Mouse (Mus musculus) embryonic facial prominence, embryonic 10.5 days (tissue): ENCODE data around the gene Vps35l. TPM values are rescaled to one million over a fixed set of nuclear protein-coding genes. Genes with fewer than 3 reads are reported as not detected.

Experiments used
- DNase-seq: peaks from one replicate; pipeline ENCODE4 v3.0.0-alpha.2; 2017; ENCODE audit warnings: low spot score
- H3K27ac ChIP-seq: fragments of 300-500 bp; sonication (generic); replicated peaks from 2 replicates; pipeline ENCODE4 v1.5.1; 2016; ENCODE audit warnings: mild to moderate bottlenecking
- H3K27me3 ChIP-seq: fragments of 300-500 bp; sonication (generic); replicated peaks from 2 replicates; pipeline ENCODE4 v1.6.1; 2016; ENCODE audit warnings: low read depth, mild to moderate bottlenecking; ENCODE audit not compliant: poor library complexity, severe bottlenecking
- H3K36me3 ChIP-seq: fragments of 300-500 bp; sonication (generic); replicated peaks from 2 replicates; pipeline ENCODE4 v1.6.1; 2016; ENCODE audit warnings: mild to moderate bottlenecking, moderate library complexity
- H3K4me1 ChIP-seq: fragments of 300-500 bp; sonication (generic); 2 replicates; pipeline ENCODE4 v1.6.1; 2016
- H3K4me3 ChIP-seq: fragments of 300-500 bp; sonication (generic); 2 replicates; pipeline ENCODE4 v1.5.1; 2016; ENCODE audit warnings: mild to moderate bottlenecking, moderate library complexity
- H3K9me3 ChIP-seq: fragments of 300-500 bp; sonication (generic); 2 replicates; pipeline ENCODE4 v1.6.1; 2016; ENCODE audit warnings: mild to moderate bottlenecking
- WGBS: fragments of 180-500 bp; shearing (Covaris S2); methylation state at CpG from one replicate; pipeline ENCODE4 v1.1.7; 2016; 5-methylcytosine and 5-hydroxymethylcytosine counted together
- polyA plus RNA-seq: library from polyadenylated mRNA; unstranded; fragments of >200 nt; fragmentation: Nextera tagmentation; extraction: Ambion mirVana; gene quantifications from 2 replicates; pipeline ENCODE4 v1.2.1, GENCODE M21; 2016

Vps35l gene
- polyA plus RNA-seq, 1 experiment from 2014 or later, result 70.0 TPM

DNA sequence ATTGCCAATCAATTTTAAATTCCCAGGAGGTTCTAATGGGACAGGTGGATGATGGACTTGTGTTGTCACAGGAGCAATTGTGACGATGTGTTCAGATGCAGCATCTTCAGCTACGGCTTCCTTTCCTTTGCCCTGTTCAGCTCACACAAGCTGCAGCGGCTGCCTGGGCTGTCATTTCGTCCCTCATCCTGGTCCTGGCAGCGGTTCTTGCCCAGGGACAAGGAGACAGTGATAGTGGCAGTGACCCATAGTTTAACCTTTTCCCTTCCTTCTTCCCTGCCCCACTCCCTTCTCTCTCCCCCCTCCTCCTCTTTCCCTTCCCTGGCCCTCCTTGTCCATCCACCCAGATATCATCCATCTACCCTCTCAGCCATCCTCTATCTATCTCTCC, 26.8 kb downstream of the Vps35l start:
- Histone ChIP-seq H3K9me3 (no peaks in the 10 kb centered on the region), H3K4me3 (no peak overlapping the region), H3K36me3 (peaks cover 22% of the 10 kb centered on the region), H3K27me3 (no peaks in the 10 kb centered on the region), H3K4me1 (no peaks in the 10 kb centered on the region), H3K27ac (no peak overlapping the region)
- DNase-seq, result no peak
- 88% methylated on average over 5 of the region's 5 CpGs for WGBS

DNA sequence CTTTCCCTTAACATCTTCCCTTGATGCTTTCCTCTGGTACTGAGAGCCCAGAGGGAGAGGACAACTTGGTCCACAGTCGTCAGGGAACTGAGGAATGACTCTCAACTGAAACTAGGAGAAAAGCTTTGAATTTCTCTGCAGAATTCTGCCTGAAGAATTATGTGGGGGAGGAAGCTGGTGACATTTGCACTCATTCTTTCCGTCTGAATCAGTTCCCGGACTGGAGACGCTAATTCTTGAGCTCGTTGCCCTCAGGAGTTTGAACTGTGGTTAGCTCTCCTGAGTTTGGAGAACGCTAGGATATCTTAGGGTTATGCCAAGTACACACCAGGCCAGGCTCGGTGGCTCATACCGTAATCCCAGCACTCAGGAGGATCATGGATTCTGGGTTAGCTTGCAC, 29.2 kb downstream of the Vps35l start:
- H3K4me3 ChIP-seq, result no peak overlapping the region
- H3K36me3 ChIP-seq, result peaks cover 16% of the 10 kb centered on the region
- WGBS, result 90% methylated on average over 8 of the region's 8 CpGs
- no peak for DNase-seq
- no peaks in the 10 kb centered on the region for H3K4me1 ChIP-seq
- H3K27me3 ChIP-seq, result no peaks in the 10 kb centered on the region
- H3K9me3 ChIP-seq, result no peaks in the 10 kb centered on the region
- no peak overlapping the region for H3K27ac ChIP-seq

DNA sequence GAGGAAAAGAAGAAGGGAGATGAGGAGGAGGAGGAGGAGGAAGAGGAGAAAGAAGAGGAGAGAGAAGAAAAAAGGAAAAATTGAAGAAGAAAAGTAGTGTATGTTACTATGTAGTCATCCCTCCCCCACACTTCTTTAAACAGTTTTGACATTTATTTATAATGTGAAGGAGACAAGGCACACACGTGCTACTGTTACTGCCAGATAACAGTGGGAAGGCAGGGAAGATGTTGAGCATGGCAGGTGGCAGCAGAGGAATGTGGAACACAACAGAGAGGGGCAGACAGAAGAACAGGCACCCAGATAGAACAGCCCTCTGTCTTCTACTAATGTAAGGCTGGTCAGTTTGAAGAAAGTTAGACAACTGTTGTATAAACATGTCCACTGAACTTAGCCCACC, 29.6 kb downstream of the Vps35l start:
- Histone ChIP-seq H3K4me1 (no peaks in the 10 kb centered on the region), H3K4me3 (no peak overlapping the region), H3K27me3 (no peaks in the 10 kb centered on the region), H3K9me3 (no peaks in the 10 kb centered on the region), H3K36me3 (peaks cover 21% of the 10 kb centered on the region), H3K27ac (no peak overlapping the region)
- 79% methylated on average over 1 of the region's 1 CpGs for WGBS
- no peak for DNase-seq

DNA sequence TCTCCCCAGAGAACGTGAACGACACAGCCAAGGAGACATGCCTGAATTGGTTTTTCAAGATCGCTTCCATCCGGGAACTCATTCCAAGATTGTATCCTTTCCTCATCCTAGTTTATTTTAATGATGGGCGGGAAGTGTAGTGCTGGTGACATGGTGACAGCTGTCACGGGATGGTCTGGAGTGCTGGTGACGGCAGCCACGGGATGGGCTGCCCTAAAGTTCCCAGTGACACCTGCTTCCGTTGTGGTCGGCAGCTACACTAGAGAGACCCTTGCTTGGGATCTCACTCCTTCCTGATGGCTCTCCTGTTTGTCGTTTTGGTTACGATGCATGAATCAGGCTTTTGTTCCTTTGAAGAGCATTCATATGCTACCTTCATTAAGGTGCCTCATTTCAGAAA, 33.0 kb downstream of the Vps35l start:
- Histone ChIP-seq H3K4me3 (no peak overlapping the region), H3K9me3 (no peaks in the 10 kb centered on the region), H3K36me3 (peaks cover 32% of the 10 kb centered on the region), H3K27ac (no peak overlapping the region), H3K27me3 (no peaks in the 10 kb centered on the region), H3K4me1 (no peaks in the 10 kb centered on the region)
- no peak for DNase-seq
- WGBS, result 90% methylated on average over 12 of the region's 12 CpGs

DNA sequence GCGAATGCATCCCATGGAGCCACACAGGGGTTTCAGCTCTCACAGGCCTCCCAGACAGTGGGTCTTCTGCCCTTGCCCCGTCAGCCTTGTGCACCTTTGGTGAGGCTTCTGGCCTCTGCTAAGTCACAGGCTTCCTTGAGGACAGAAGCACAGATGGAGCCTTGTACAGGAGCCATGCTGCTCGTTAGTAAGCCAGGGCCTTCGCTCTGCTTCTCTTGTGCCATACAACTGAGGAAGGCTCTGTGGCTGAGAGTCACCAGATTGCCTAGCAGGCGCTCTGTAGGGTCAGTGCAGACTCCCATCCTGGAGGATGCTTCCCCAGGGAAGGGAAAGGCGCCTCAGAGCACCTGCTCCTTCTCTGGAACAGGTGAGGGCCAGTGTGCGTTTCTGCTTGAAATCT, 36.0 kb downstream of the Vps35l start:
- DNase-seq, result no peak
- Histone ChIP-seq H3K36me3 (peaks cover 51% of the 10 kb centered on the region), H3K4me1 (no peaks in the 10 kb centered on the region), H3K27ac (no peak overlapping the region), H3K9me3 (no peaks in the 10 kb centered on the region), H3K27me3 (no peaks in the 10 kb centered on the region), H3K4me3 (no peak overlapping the region)
- 84% methylated on average over 7 of the region's 7 CpGs for WGBS

DNA sequence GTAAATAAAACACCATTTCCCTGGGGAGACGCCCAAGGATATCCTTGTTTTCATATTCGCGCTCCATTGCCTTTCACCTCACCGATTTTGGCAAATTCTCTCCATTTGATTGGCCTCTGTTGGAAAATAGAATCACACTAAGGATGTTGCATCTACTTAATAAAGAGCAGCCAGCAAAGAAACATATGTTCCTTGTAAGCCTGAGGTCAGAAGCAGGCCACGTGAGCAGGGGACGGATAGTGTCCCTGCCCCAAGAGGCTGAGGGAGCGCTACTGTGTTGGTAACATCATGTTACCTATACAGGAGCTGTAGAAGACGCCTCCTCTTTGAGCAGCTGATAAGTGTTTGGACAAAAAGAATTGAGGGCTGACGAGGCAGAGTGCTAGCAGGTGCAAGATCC, 36.5 kb downstream of the Vps35l start:
- no peak overlapping the region for H3K27ac ChIP-seq
- H3K27me3 ChIP-seq, result no peaks in the 10 kb centered on the region
- H3K4me1 ChIP-seq, result no peaks in the 10 kb centered on the region
- H3K36me3 ChIP-seq, result peaks cover 56% of the 10 kb centered on the region
- H3K4me3 ChIP-seq, result no peak overlapping the region
- 84% methylated on average over 9 of the region's 9 CpGs for WGBS
- no peaks in the 10 kb centered on the region for H3K9me3 ChIP-seq
- DNase-seq, result no peak

DNA sequence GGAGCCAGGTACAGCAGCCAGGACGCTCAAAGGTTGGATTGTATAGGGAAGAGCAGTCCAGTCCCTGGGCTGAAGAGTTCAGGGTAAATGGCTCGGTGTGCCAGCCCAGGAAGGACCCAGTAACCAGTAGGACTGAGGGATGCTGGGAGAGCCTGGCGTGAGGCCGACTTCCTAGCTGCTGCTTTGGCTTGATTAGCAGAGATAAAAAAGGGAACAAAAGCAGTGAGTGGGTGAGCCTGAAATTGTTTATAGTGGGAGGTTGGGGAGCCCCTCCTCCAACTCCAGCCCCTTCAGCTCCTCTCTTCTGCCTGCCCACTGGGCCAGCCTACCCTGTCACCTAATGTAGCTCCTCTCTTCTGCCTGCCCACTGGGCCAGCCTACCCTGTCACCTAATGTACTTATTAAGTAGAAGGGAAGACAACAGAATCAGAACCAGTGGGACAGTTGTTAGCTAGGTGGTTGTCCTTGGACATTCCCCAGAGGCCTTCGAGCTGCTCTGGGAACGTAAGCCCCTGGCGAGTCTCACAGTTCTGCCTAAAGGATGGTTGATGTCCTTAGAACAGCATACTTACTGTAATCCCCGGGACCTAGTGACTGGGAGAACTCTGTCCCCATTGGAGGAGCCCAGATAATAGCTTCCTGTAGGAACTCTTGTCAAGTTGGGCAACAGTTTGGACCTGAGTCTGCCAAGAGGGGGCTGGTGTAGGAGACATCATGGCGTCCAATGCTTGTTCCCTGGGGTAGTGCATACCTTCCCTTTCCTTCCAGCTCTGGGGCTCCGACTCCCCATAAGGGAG, 37.8 kb downstream of the Vps35l start:
- no peaks in the 10 kb centered on the region for H3K27me3 ChIP-seq
- no peaks in the 10 kb centered on the region for H3K4me1 ChIP-seq
- H3K36me3 ChIP-seq, result peaks cover 53% of the 10 kb centered on the region
- WGBS, result 85% methylated on average over 10 of the region's 10 CpGs
- no peak overlapping the region for H3K4me3 ChIP-seq
- DNase-seq, result no peak
- no peaks in the 10 kb centered on the region for H3K9me3 ChIP-seq
- no peak overlapping the region for H3K27ac ChIP-seq

DNA sequence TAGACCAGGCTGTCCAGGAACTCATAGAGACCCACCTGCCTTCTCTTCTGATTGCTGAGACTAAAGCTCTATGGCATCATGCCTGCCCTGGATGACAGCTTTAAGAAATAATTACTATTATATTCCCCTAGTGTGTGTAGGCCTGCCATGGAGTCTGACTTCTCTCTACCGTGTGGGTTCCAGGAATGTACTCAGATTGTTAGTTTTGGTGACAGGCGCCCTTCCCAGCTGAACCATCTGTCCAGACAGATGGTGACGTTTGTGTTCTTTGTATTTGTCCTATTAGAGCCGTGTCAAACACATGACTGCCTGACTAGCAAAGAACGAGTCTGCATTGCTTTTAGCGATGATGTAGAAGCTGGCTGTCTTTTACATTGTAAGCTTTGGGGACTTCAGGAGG, 38.5 kb downstream of the Vps35l start:
- Histone ChIP-seq H3K4me3 (no peak overlapping the region), H3K4me1 (no peaks in the 10 kb centered on the region), H3K27ac (no peak overlapping the region), H3K36me3 (peaks cover 46% of the 10 kb centered on the region), H3K9me3 (no peaks in the 10 kb centered on the region), H3K27me3 (no peaks in the 10 kb centered on the region)
- DNase-seq, result no peak
- 81% methylated on average over 6 of the region's 6 CpGs for WGBS

DNA sequence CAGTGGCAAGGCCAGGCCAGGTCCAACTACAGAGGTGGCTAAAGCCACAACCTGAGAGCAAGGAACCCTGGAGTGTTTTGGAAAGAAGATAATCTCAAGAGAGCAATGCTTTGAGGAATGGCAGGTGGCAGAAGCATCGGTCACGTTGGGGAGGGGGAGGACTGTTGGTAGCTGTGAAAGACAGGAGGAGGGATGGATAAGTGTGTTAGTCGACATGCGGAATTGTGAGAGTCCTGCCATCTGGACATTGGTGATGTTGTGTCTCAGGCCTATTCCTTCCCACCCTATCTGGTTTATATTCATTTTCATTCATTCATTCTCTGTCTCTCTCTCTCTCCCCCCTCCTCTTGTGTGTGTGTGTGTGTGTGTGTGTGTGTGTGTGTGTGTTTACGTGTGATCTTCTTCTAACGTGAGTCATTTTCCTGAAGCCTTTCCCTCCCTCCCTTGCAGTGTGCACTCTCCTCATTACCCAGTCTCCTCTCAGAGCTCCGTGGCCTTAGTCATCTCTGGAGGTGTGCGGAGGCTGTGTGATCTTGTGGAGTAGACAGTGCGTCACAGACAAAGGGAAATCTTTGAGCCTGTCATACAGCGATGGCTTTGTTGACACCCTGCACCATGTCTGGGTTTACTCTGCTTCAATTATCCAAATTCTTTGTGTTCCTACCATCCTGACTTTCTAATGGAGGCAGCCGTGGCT, 43.4 kb downstream of the Vps35l start:
- Histone ChIP-seq H3K27me3 (no peaks in the 10 kb centered on the region), H3K36me3 (peaks cover 32% of the 10 kb centered on the region), H3K4me3 (no peak overlapping the region), H3K27ac (no peak overlapping the region), H3K9me3 (no peaks in the 10 kb centered on the region), H3K4me1 (peaks cover under 1% of the 10 kb centered on the region; the same call in 1 of the 2 replicates)
- 89% methylated on average over 11 of the region's 11 CpGs for WGBS
- no peak for DNase-seq

DNA sequence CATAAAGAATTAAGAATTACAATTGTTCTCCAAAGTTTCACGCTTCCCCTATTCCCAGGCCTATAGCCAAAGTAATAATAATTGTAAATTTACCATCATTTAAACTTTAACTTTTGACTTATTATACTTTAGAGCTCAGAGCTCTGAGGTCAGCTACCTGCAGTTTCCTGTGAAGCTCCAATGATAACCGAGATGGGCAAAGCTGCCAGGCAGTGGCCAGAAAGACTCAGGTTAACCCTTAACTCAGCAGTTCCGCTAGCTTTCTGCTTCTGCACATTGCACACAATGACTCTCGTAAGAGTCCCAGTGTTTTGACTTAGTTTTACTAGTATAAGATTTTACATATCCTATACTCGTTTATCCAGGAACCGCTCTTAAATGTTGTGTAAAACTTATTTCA, 46.1 kb downstream of the Vps35l start:
- H3K4me1 ChIP-seq, result peaks cover 3% of the 10 kb centered on the region; the same call in 1 of the 2 replicates
- DNase-seq, result no peak
- peaks cover 15% of the 10 kb centered on the region for H3K36me3 ChIP-seq
- H3K27me3 ChIP-seq, result no peaks in the 10 kb centered on the region
- no peak overlapping the region for H3K4me3 ChIP-seq
- no peaks in the 10 kb centered on the region for H3K9me3 ChIP-seq
- no peak overlapping the region for H3K27ac ChIP-seq
- 89% methylated on average over 6 of the region's 6 CpGs for WGBS

DNA sequence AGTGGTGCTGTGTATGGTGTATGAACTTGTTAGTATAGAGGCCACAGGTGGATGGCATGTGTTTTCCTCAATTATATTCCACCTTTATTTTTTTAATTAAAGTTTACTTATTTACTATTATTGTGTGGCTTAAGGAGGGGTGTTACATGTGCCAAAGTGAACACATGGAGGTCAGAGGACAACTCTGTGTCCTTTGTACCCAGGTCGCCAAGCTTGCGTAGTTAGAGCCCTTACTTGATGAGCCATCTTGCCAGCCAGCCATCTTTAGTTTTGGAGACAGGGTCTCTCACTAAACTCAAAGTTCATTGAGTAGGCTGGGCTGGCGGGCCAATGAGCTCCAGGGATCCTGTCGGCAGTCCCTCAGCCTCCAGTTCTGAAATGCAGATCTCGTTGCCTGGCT, 47.3 kb downstream of the Vps35l start:
- Histone ChIP-seq H3K27me3 (no peaks in the 10 kb centered on the region), H3K36me3 (peaks cover 22% of the 10 kb centered on the region), H3K27ac (no peak overlapping the region), H3K9me3 (no peaks in the 10 kb centered on the region), H3K4me3 (no peak overlapping the region), H3K4me1 (peaks cover 3% of the 10 kb centered on the region; the same call in 1 of the 2 replicates)
- no peak for DNase-seq
- WGBS, result 91% methylated on average over 5 of the region's 5 CpGs

DNA sequence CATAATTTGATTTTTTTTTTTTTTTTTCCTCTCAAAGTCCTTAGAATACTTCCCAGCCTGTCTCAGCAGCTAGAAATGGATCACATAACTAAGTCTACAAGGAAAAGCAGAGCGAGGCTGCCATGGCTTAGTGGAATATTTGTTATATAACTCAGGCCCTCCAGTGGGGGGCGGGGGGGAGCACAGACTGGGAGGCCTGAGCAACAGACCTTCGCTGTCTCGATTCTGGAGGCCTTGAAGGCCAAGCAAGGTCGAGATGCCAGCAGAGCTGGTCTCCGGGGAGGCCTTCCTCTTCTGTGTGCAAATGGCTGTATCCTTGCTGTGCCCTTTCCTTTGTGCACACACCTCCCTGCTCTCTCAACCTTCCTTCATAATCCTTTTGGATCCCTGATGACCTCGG, 48.5 kb downstream of the Vps35l start:
- no peak for DNase-seq
- H3K9me3 ChIP-seq, result no peaks in the 10 kb centered on the region
- WGBS, result 66% methylated on average over 7 of the region's 7 CpGs
- peaks cover 3% of the 10 kb centered on the region; the same call in 1 of the 2 replicates for H3K4me1 ChIP-seq
- no peak overlapping the region for H3K4me3 ChIP-seq
- no peaks in the 10 kb centered on the region for H3K27me3 ChIP-seq
- H3K27ac ChIP-seq, result no peak overlapping the region
- peaks cover 33% of the 10 kb centered on the region for H3K36me3 ChIP-seq

DNA sequence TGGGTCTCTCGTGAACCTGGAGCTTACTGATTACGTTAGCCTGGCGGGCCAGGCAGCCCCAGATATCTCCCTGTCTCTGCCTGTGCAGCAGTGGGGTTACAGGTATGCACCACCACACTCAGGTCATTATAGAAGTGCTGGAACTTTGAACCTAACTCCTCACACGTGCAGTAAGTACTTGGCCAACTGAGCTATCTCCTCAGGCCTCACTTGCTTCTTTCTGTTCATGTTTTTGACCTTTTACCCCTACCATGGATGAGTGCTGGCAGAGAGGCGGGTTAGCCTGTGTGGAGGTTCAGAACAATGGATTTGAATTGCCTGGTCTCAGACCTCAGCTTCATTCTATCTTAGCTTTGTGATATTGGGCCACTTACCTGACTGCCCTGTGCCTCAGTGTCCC, 50.3 kb downstream of the Vps35l start:
- Histone ChIP-seq H3K27me3 (no peaks in the 10 kb centered on the region), H3K4me1 (peaks cover 3% of the 10 kb centered on the region; the same call in 1 of the 2 replicates), H3K4me3 (no peak overlapping the region), H3K9me3 (no peaks in the 10 kb centered on the region), H3K36me3 (peaks cover 41% of the 10 kb centered on the region), H3K27ac (no peak overlapping the region)
- DNase-seq, result no peak
- WGBS, result 88% methylated on average over 5 of the region's 5 CpGs
